Mouse (Mus musculus) embryonic facial prominence, embryonic 12.5 days (tissue): ENCODE measurements around the gene Tnks2. TPM values are rescaled to one million over a fixed set of nuclear protein-coding genes. Genes with fewer than 3 reads are reported as not detected.
"Not testable (repeated sequence)": the region's sequence is repeated elsewhere in the genome, so short reads cannot be mapped to it uniquely, and the experiment has no call there.

Experiments used
- ATAC-seq: fragments of 200-750 bp; cut with Nextera tagmentation; 2 replicates; pipeline ENCODE4 v1.8.0; 2017; ENCODE audit not compliant: insufficient number of reproducible peaks, insufficient read depth, low FRiP score, low TSS enrichment
- H3K27ac ChIP-seq: fragments of 300-500 bp; sonication (generic); 2 replicates; pipeline ENCODE4 v1.5.1; 2016; ENCODE audit warnings: mild to moderate bottlenecking
- H3K27me3 ChIP-seq: fragments of 300-500 bp; sonication (generic); 2 replicates; pipeline ENCODE4 v1.6.1; 2016; ENCODE audit warnings: mild to moderate bottlenecking, moderate library complexity
- H3K36me3 ChIP-seq: fragments of 300-500 bp; sonication (generic); 2 replicates; pipeline ENCODE4 v1.6.1; 2016; ENCODE audit warnings: mild to moderate bottlenecking
- H3K4me1 ChIP-seq: fragments of 300-500 bp; sonication (generic); 2 replicates; pipeline ENCODE4 v1.6.1; 2016
- H3K4me2 ChIP-seq: fragments of 300-500 bp; sonication (generic); replicated peaks from 2 replicates; pipeline ENCODE4 v1.6.1; 2016; ENCODE audit warnings: mild to moderate bottlenecking, moderate library complexity
- H3K4me3 ChIP-seq: fragments of 300-500 bp; sonication (generic); 2 replicates; pipeline ENCODE4 v1.5.1; 2016; ENCODE audit warnings: mild to moderate bottlenecking
- H3K9ac ChIP-seq: fragments of 300-500 bp; sonication (generic); 2 replicates; pipeline ENCODE4 v1.6.1; 2016; ENCODE audit warnings: mild to moderate bottlenecking, moderate library complexity
- H3K9me3 ChIP-seq: fragments of 300-500 bp; sonication (generic); 2 replicates; pipeline ENCODE4 v1.6.1; 2016; ENCODE audit warnings: mild to moderate bottlenecking, moderate library complexity
- WGBS: fragments of 180-500 bp; shearing (Covaris S2); methylation state at CpG from one replicate; pipeline ENCODE4 v1.1.7; 2016; 5-methylcytosine and 5-hydroxymethylcytosine counted together
- polyA plus RNA-seq: library from polyadenylated mRNA; unstranded; fragments of >200 nt; fragmentation: Nextera tagmentation; extraction: Ambion mirVana; gene quantifications from 2 replicates; pipeline ENCODE4 v1.2.1, GENCODE M21; 2016

Gene Tnks2
- polyA plus RNA-seq, 1 experiment from 2014 or later, result 82.8 TPM

- H3K9ac ChIP-seq, H3K4me2 ChIP-seq, ATAC-seq, H3K27ac ChIP-seq, H3K4me1 ChIP-seq, H3K27me3 ChIP-seq, H3K4me3 ChIP-seq, H3K9me3 ChIP-seq: not testable (repeated sequence)
- 80% methylated on average over 3 of the region's 3 CpGs for WGBS
- H3K36me3 ChIP-seq, result peaks cover 69% of the 10 kb centered on the region
Observed at GRCm38 (mm10) chr19:36868675-36869074, 34.6 kb downstream of the Tnks2 start.

GRCm38 (mm10) chr19:36874651-36875050 is 40.6 kb downstream of the Tnks2 start:
- no peaks in the 10 kb centered on the region for H3K9me3 ChIP-seq
- H3K9ac ChIP-seq, result no peak overlapping the region
- H3K27ac ChIP-seq, result no peak overlapping the region
- no peaks in the 10 kb centered on the region for H3K27me3 ChIP-seq
- no peaks in the 10 kb centered on the region for H3K4me1 ChIP-seq
- no peak overlapping the region for H3K4me2 ChIP-seq
- no peak overlapping the region for H3K4me3 ChIP-seq
- 81% methylated on average over 2 of the region's 2 CpGs for WGBS
- ATAC-seq, result no peak
- H3K36me3 ChIP-seq, result peaks cover 72% of the 10 kb centered on the region

DNA sequence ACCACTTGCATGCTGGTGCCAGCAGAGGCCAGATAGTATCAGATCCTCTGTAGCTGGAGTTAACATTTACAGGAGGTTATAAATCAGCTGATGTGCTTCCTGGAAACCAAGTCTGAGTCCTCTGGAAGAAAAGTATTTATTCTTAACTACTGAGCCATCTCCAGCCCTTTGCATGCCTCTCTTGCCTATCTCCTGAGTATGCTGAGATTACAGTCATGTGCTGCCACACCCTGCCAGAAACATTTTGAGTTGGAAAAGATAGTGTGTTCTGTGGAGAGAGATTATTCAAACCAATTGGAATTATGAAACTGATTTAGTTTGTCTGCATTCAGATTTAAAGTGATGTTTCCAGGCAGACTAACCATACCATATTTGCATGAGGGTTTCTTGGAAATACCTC is 43.3 kb downstream of the Tnks2 start:
- peaks cover 84% of the 10 kb centered on the region for H3K36me3 ChIP-seq

GRCm38 (mm10) chr19:36878743-36879495 is 44.9 kb downstream of the Tnks2 start:
- Histone ChIP-seq H3K9ac (no peak overlapping the region), H3K36me3 (peaks cover 86% of the 10 kb centered on the region), H3K27ac (no peak overlapping the region), H3K4me2 (no peak overlapping the region), H3K4me3 (no peak overlapping the region), H3K4me1 (no peaks in the 10 kb centered on the region), H3K9me3 (no peaks in the 10 kb centered on the region), H3K27me3 (no peaks in the 10 kb centered on the region)
- WGBS, result 78% methylated on average over 11 of the region's 11 CpGs
- no peak for ATAC-seq

More for the DNA sequence above, 43.3 kb downstream of the Tnks2 start:
- Histone ChIP-seq H3K4me3 (no peak overlapping the region), H3K27ac (no peak overlapping the region), H3K4me1 (no peaks in the 10 kb centered on the region), H3K27me3 (no peaks in the 10 kb centered on the region), H3K9ac (no peak overlapping the region), H3K4me2 (no peak overlapping the region), H3K9me3 (no peaks in the 10 kb centered on the region)
- no peak for ATAC-seq

- H3K36me3 ChIP-seq, result peaks cover 84% of the 10 kb centered on the region
- no peak overlapping the region for H3K27ac ChIP-seq
- WGBS, result 82% methylated on average over 6 of the region's 6 CpGs
- no peak for ATAC-seq
- no peaks in the 10 kb centered on the region for H3K9me3 ChIP-seq
- H3K27me3 ChIP-seq, result no peaks in the 10 kb centered on the region
- no peak overlapping the region for H3K4me2 ChIP-seq
- H3K4me1 ChIP-seq, result no peaks in the 10 kb centered on the region
- no peak overlapping the region for H3K9ac ChIP-seq
- H3K4me3 ChIP-seq, result no peak overlapping the region
Observed at GRCm38 (mm10) chr19:36883119-36883518, 49.1 kb downstream of the Tnks2 start.

DNA sequence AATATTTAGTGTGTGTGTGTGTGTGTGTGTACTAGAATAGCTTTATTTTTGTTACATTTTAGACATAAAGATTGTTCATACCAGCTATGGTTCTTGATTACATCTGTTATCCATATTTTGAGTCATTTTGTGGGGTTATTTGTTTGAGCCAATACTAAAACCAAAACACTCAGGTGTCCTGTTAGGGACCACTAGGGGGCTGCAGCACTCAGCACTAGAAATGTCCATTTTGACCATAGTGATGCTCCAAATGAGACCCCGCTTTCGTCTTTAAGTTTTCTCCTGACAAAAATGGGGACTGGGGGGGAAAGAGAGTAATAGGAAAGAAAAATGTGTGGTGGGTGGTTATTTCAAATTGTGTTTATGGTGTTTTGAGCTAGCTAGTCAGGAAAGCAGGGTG is 52.3 kb downstream of the Tnks2 start:
- H3K9me3 ChIP-seq, result no peaks in the 10 kb centered on the region
- ATAC-seq, result no peak
- H3K27me3 ChIP-seq, result no peaks in the 10 kb centered on the region
- no peak overlapping the region for H3K9ac ChIP-seq
- H3K4me2 ChIP-seq, result no peak overlapping the region
- H3K27ac ChIP-seq, result no peak overlapping the region
- 86% methylated on average over 2 of the region's 2 CpGs for WGBS
- H3K36me3 ChIP-seq, result peaks cover 89% of the 10 kb centered on the region
- no peaks in the 10 kb centered on the region for H3K4me1 ChIP-seq
- no peak overlapping the region for H3K4me3 ChIP-seq

DNA sequence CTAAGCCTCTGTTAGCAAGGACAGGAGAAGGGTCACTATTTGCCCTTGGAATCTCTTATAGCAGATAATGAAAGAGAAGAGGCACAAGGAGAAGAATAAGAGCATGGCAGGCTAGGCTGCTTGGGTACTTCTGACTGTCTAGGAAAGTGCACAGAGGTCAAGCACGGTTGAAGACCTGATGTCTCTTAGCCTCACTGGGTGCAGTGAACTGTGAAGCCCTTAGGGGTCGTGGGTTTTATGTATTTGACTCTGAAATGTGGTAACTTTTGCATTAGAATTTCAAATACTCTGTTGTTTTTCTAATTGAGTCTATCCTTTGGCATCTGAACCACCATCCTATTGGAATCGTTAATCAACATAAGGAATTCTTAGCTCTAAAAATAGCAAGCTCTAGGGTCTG is 53.7 kb downstream of the Tnks2 start:
- ATAC-seq, result no peak
- WGBS, result 77% methylated on average over 3 of the region's 3 CpGs

DNA sequence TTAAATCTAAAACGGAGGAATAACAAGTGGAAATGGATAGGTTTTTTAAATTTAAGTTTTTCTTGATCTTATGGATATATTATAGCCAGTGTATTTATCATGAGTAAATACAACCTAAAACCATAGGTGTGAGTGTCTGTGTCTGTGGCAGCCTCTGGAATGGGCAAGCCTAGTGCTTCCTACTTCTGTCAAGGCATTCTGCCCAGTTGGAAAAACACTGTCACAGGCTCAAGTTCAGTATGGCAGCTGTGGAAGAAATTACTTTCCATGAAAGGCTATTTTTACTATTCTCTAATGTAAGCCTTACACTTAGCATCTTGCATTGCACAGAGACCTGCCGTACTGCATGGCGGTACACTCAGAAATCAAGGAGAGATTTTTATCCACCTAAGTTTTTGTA is 57.7 kb downstream of the Tnks2 start:
- ATAC-seq, result no peak
- H3K27ac ChIP-seq, result no peak overlapping the region

More for the DNA sequence above, 53.7 kb downstream of the Tnks2 start:
- no peaks in the 10 kb centered on the region for H3K9me3 ChIP-seq
- H3K9ac ChIP-seq, result no peak overlapping the region
- H3K4me3 ChIP-seq, result no peak overlapping the region
- no peak overlapping the region for H3K27ac ChIP-seq
- peaks cover 86% of the 10 kb centered on the region for H3K36me3 ChIP-seq
- H3K4me2 ChIP-seq, result no peak overlapping the region
- no peaks in the 10 kb centered on the region for H3K4me1 ChIP-seq
- no peaks in the 10 kb centered on the region for H3K27me3 ChIP-seq

GRCm38 (mm10) chr19:36896791-36897569 is 62.9 kb downstream of the Tnks2 start:
- Histone ChIP-seq H3K4me1 (no peaks in the 10 kb centered on the region), H3K9me3 (no peaks in the 10 kb centered on the region), H3K4me2 (no peak overlapping the region), H3K27ac (peak overlapping the region; percentile 46; the same call in 1 of the 2 replicates), H3K4me3 (no peak overlapping the region), H3K9ac (no peak overlapping the region), H3K27me3 (no peaks in the 10 kb centered on the region), H3K36me3 (peaks cover 19% of the 10 kb centered on the region)
- 18% methylated on average over 10 of the region's 10 CpGs for WGBS
- peak; percentile 50; the same call in 1 of the 2 replicates for ATAC-seq

More for the DNA sequence above, 57.7 kb downstream of the Tnks2 start:
- Histone ChIP-seq H3K9me3 (no peaks in the 10 kb centered on the region), H3K4me2 (no peak overlapping the region), H3K36me3 (peaks cover 65% of the 10 kb centered on the region), H3K9ac (no peak overlapping the region), H3K27me3 (no peaks in the 10 kb centered on the region), H3K4me1 (no peaks in the 10 kb centered on the region), H3K4me3 (no peak overlapping the region)
- 91% methylated on average over 3 of the region's 3 CpGs for WGBS

DNA sequence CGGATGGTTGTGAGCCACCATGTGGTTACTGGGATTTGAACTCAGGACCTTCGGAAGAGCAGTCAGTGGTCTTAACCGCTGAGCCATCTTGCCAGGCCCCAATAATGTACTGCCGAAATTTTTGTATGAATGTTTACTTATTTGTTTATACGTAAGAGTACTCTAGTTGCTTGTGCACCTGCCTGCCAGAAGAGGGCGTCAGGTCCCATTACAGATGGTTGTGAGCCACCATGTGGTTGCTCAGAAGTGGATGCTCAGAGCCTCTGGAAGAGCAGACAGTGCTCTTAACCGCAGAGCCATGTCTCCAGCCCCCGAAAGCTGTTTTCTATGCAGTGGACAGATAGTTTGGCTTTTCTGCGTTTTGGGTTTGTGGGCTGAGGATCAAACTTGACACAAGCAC is 63.7 kb downstream of the Tnks2 start:
- no peak overlapping the region for H3K4me2 ChIP-seq
- 43% methylated on average over 9 of the region's 9 CpGs for WGBS
- H3K27me3 ChIP-seq, result no peaks in the 10 kb centered on the region
- H3K9me3 ChIP-seq, result no peaks in the 10 kb centered on the region
- ATAC-seq, result no peak
- H3K36me3 ChIP-seq, result peaks cover 15% of the 10 kb centered on the region
- no peak overlapping the region for H3K9ac ChIP-seq
- H3K27ac ChIP-seq, result no peak overlapping the region
- H3K4me1 ChIP-seq, result no peaks in the 10 kb centered on the region
- no peak overlapping the region for H3K4me3 ChIP-seq

- Histone ChIP-seq H3K9me3 (no peaks in the 10 kb centered on the region), H3K4me3 (peak overlapping the region; percentile 52; the same call in 1 of the 2 replicates), H3K9ac (no peak overlapping the region), H3K4me1 (no peaks in the 10 kb centered on the region), H3K36me3 (no peaks in the 10 kb centered on the region), H3K27me3 (no peaks in the 10 kb centered on the region), H3K27ac (no peak overlapping the region), H3K4me2 (peak overlapping the region; percentile 85; the same call in 1 of the 2 replicates)
- WGBS, result 33% methylated on average over 7 of the region's 7 CpGs
- ATAC-seq, result no peak
Observed at GRCm38 (mm10) chr19:36903377-36903776, 69.3 kb downstream of the Tnks2 start.
